Mouse (Mus musculus) forebrain, postnatal 0 days (tissue): ENCODE results near the gene Mid1. TPM values are rescaled to one million over a fixed set of nuclear protein-coding genes. Genes with fewer than 3 reads are reported as not detected.
"Not testable (repeated sequence)": the region's sequence is repeated elsewhere in the genome, so short reads cannot be mapped to it uniquely, and the experiment has no call there.

Experiments used
- ATAC-seq: fragments of 200-750 bp; cut with Nextera tagmentation; 2 replicates; pipeline ENCODE4 v1.8.0; 2017; ENCODE audit warnings: mild to moderate bottlenecking, moderate library complexity
- DNase-seq: peaks from one replicate; pipeline ENCODE4 v3.0.0-alpha.2; 2015
- H3K27ac ChIP-seq: fragments of 300-500 bp; sonication (generic); 2 replicates; pipeline ENCODE4 v1.5.1; 2014; ENCODE audit warnings: low read depth, mild to moderate bottlenecking, antibody characterized with exemption, low read length, moderate library complexity, mixed read lengths
- H3K27me3 ChIP-seq: fragments of 300-500 bp; sonication (generic); 2 replicates; pipeline ENCODE4 v1.6.1; 2014; ENCODE audit warnings: mild to moderate bottlenecking, low read length, mixed read lengths; ENCODE audit not compliant: insufficient read depth
- H3K36me3 ChIP-seq: fragments of 300-500 bp; sonication (generic); 2 replicates; pipeline ENCODE4 v1.6.1; 2014; ENCODE audit warnings: mild to moderate bottlenecking, moderate library complexity; ENCODE audit not compliant: insufficient read depth
- H3K4me1 ChIP-seq: fragments of 300-500 bp; sonication (generic); 2 replicates; pipeline ENCODE4 v1.6.1; 2014; ENCODE audit warnings: antibody characterized with exemption; ENCODE audit not compliant: insufficient read depth
- H3K4me2 ChIP-seq: fragments of 300-500 bp; sonication (generic); 2 replicates; pipeline ENCODE4 v1.6.1; 2014; ENCODE audit warnings: low read depth, mild to moderate bottlenecking, moderate library complexity
- H3K4me3 ChIP-seq: fragments of 300-500 bp; sonication (generic); 2 replicates; pipeline ENCODE4 v1.5.1; 2014; ENCODE audit warnings: low read depth, low read length, mixed read lengths
- H3K9ac ChIP-seq: fragments of 300-500 bp; sonication (generic); 2 replicates; pipeline ENCODE4 v1.6.1; 2014; ENCODE audit warnings: mild to moderate bottlenecking
- H3K9me3 ChIP-seq: fragments of 300-500 bp; sonication (generic); 2 replicates; pipeline ENCODE4 v1.6.1; 2016; ENCODE audit warnings: low read length
- WGBS: fragments of 180-500 bp; shearing (Covaris S2); extraction: QIAGEN DNeasy Blood & Tissue Kit; methylation state at CpG from one replicate; pipeline ENCODE4 v1.1.7; 2014; 5-methylcytosine and 5-hydroxymethylcytosine counted together
- polyA plus RNA-seq: library from polyadenylated mRNA; unstranded; fragments of >200 nt; fragmentation: Nextera tagmentation; extraction: Ambion mirVana; gene quantifications from 2 replicates; pipeline ENCODE4 v1.2.1, GENCODE M21; 2015
- total RNA-seq: library from RNA; depleted of rRNA; stranded (reverse); fragments of >200 nt; gene quantifications from 2 replicates; pipeline ENCODE4 v1.2.3, GENCODE M21; 2014

Mid1 gene
- total and polyA plus RNA-seq, 2 experiments from 2014 or later = 4.2 to 5.7 TPM

- 57% methylated on average over 3 of the region's 3 CpGs for WGBS
- ATAC-seq (peak; percentile 3; the same call in 1 of the 2 replicates), DNase-seq (peak; percentile 12)
- H3K9me3 ChIP-seq, H3K27ac ChIP-seq, H3K36me3 ChIP-seq, H3K27me3 ChIP-seq, H3K9ac ChIP-seq, H3K4me1 ChIP-seq, H3K4me3 ChIP-seq, H3K4me2 ChIP-seq: not testable (repeated sequence)
Observed at GRCm38 (mm10) chrX:169975681-169976131, 290.7 kb downstream of the Mid1 start.

GRCm38 (mm10) chrX:169976340-169976739, 291.3 kb downstream of the Mid1 start:
- H3K27ac ChIP-seq, H3K4me3 ChIP-seq, H3K36me3 ChIP-seq, H3K27me3 ChIP-seq, H3K9ac ChIP-seq, H3K9me3 ChIP-seq, DNase-seq, ATAC-seq, H3K4me1 ChIP-seq, H3K4me2 ChIP-seq: not testable (repeated sequence)
- 79% methylated on average over 5 of the region's 5 CpGs for WGBS

GRCm38 (mm10) chrX:169977856-169978435, 292.9 kb downstream of the Mid1 start:
- 85% methylated on average over 7 of the region's 7 CpGs for WGBS
- ATAC-seq = not testable (repeated sequence)

GRCm38 (mm10) chrX:169978436-169979381, 293.7 kb downstream of the Mid1 start:
- ATAC-seq = 0 out of 2 replicates have a peak, but pooled peaks have one; percentile 21
- H3K27ac ChIP-seq = peak overlapping the region; percentile 15; the same call in 1 of the 2 replicates
- H3K27me3 ChIP-seq, H3K36me3 ChIP-seq, H3K9me3 ChIP-seq, H3K4me1 ChIP-seq: not testable (repeated sequence)
- WGBS = 47% methylated on average over 29 of the region's 29 CpGs
- H3K4me3 ChIP-seq = peak overlapping the region; percentile 27
- peak overlapping the region; percentile 43; the same call in 1 of the 2 replicates for H3K9ac ChIP-seq
- H3K4me2 ChIP-seq = peak overlapping the region; percentile 39
- DNase-seq = peak; percentile 90

More at GRCm38 (mm10) chrX:169977856-169978435, 292.9 kb downstream of the Mid1 start:
- DNase-seq = peak; percentile 16
- H3K36me3 ChIP-seq, H3K27ac ChIP-seq, H3K4me1 ChIP-seq, H3K4me3 ChIP-seq, H3K9ac ChIP-seq, H3K4me2 ChIP-seq, H3K27me3 ChIP-seq, H3K9me3 ChIP-seq: not testable (repeated sequence)

- not testable (repeated sequence) for H3K27ac ChIP-seq, H3K36me3 ChIP-seq, H3K4me1 ChIP-seq, H3K9me3 ChIP-seq
- H3K27me3 ChIP-seq = peaks cover 12% of the 10 kb centered on the region; the same call in 1 of the 2 replicates
- peak overlapping the region; percentile 27 for H3K4me3 ChIP-seq
- H3K4me2 ChIP-seq = peak overlapping the region; percentile 39
- 36% methylated on average over 20 of the region's 20 CpGs for WGBS
- ATAC-seq = peak; percentile 14; the same call in 1 of the 2 replicates
- H3K9ac ChIP-seq = peak overlapping the region; percentile 43
- DNase-seq = peak; percentile 76
Observed at GRCm38 (mm10) chrX:169979461-169980202, 294.6 kb downstream of the Mid1 start.

- not testable (repeated sequence) for H3K9me3 ChIP-seq, ATAC-seq, H3K4me1 ChIP-seq, H3K27ac ChIP-seq, H3K36me3 ChIP-seq, H3K9ac ChIP-seq, H3K4me3 ChIP-seq
- WGBS = 45% methylated on average over 6 of the region's 6 CpGs
- peak; percentile 24 for DNase-seq
- 0 out of 2 replicates have a peak overlapping the region, but pooled peaks have one; percentile 39 for H3K4me2 ChIP-seq
- peaks cover 12% of the 10 kb centered on the region; the same call in 1 of the 2 replicates for H3K27me3 ChIP-seq
Observed at GRCm38 (mm10) chrX:169980203-169980556, 295.2 kb downstream of the Mid1 start.
